Mouse (Mus musculus) MEL (cell line): ENCODE data around the gene Tia1.

Experiments
- BHLHE40 ChIP-seq: IDR thresholded peaks from 2 replicates; pipeline ENCODE4 v1.6.1; 2012; ENCODE audit warnings: low read depth, mild to moderate bottlenecking, inconsistent platforms, low read length, improper control_type of control experiment, borderline replicate concordance
- CHD2 ChIP-seq: IDR thresholded peaks from 2 replicates; pipeline ENCODE4 v1.6.1; 2011; ENCODE audit warnings: low read length, improper control_type of control experiment
- CTCF ChIP-seq, 3 experiments: IDR thresholded peaks in 2 of 3; conservative IDR thresholded peaks in 1 of 3; 2 replicates each; pipeline ENCODE4 v1.5.1; 2011 to 2012; ENCODE audit warnings: low read length in 3 of 3, low read depth in 2 of 3, mild to moderate bottlenecking in 2 of 3, improper control_type of control experiment in 1 of 3, inconsistent platforms in 1 of 3, mixed read lengths in 1 of 3, moderate library complexity in 1 of 3; ENCODE audit not compliant: control insufficient read depth in 1 of 3, insufficient read depth in 1 of 3, poor library complexity in 1 of 3, severe bottlenecking in 1 of 3
- E2F4 ChIP-seq: IDR thresholded peaks from 2 replicates; pipeline ENCODE4 v1.6.1; 2011; ENCODE audit warnings: low read depth, low read length, improper control_type of control experiment, borderline replicate concordance
- GATA1 ChIP-seq: IDR thresholded peaks from 2 replicates; pipeline ENCODE4 v1.6.1; 2011; ENCODE audit warnings: low read depth, low read length, improper control_type of control experiment
- MAX ChIP-seq: IDR thresholded peaks from 2 replicates; pipeline ENCODE4 v1.6.1; 2011; ENCODE audit warnings: low read length, improper control_type of control experiment
- MYB ChIP-seq: IDR thresholded peaks from 2 replicates; pipeline ENCODE4 v1.6.1; 2011; ENCODE audit warnings: mild to moderate bottlenecking, low read depth, low read length, improper control_type of control experiment
- NRF1 ChIP-seq: IDR thresholded peaks from 2 replicates; pipeline ENCODE4 v1.6.1; 2014; ENCODE audit warnings: low read depth, mild to moderate bottlenecking, inconsistent platforms, low read length, improper control_type of control experiment, moderate library complexity; ENCODE audit not compliant: poor library complexity, insufficient read depth, severe bottlenecking
- POLR2A ChIP-seq, 2 experiments: IDR thresholded peaks; 2 replicates each; pipeline ENCODE4 v1.6.1; 2011 to 2012; ENCODE audit warnings: low read length in 2 of 2, mild to moderate bottlenecking in 2 of 2, control low read depth in 1 of 2, improper control_type of control experiment in 1 of 2, low read depth in 1 of 2, moderate library complexity in 1 of 2; ENCODE audit not compliant: control insufficient read depth in 1 of 2, insufficient read depth in 1 of 2, poor library complexity in 1 of 2
- ZMIZ1 ChIP-seq: IDR thresholded peaks from 2 replicates; pipeline ENCODE4 v1.6.1; 2012; ENCODE audit warnings: low read depth, mild to moderate bottlenecking, inconsistent platforms, low read length, improper control_type of control experiment, moderate library complexity

GRCm38 (mm10) chr6:86395969-86396368 lies 8.1 kb upstream of the Tia1 start:
- TF ChIP-seq POLR2A (IDR thresholded peaks at IDR 0.05; ENCODE audit: control insufficient read depth in 1 of 2, insufficient read depth in 1 of 2, low read depth in 1 of 2, low read length in 2 of 2, poor library complexity in 1 of 2), result no peak
- no peak for TF ChIP-seq CTCF (IDR thresholded peaks at IDR 0.05 in 2 of 3, conservative IDR thresholded peaks at IDR 0.05 in 1 of 3; ENCODE audit: control insufficient read depth in 1 of 3, insufficient read depth in 1 of 3, low read depth in 2 of 3, low read length in 3 of 3, poor library complexity in 1 of 3, severe bottlenecking in 1 of 3)
- no peak for TF ChIP-seq MAX
- TF ChIP-seq BHLHE40, result no peak
- no peak for TF ChIP-seq ZMIZ1
- TF ChIP-seq GATA1, result 0 out of 2 replicates have a peak, but pooled peaks have one; percentile 24
- no peak for TF ChIP-seq NRF1
- TF ChIP-seq CHD2, result no peak
- TF ChIP-seq E2F4, result no peak
- no peak for TF ChIP-seq MYB
